12 mouse cellular contexts compared by ENCODE assay signal in the genomic region with DNA sequence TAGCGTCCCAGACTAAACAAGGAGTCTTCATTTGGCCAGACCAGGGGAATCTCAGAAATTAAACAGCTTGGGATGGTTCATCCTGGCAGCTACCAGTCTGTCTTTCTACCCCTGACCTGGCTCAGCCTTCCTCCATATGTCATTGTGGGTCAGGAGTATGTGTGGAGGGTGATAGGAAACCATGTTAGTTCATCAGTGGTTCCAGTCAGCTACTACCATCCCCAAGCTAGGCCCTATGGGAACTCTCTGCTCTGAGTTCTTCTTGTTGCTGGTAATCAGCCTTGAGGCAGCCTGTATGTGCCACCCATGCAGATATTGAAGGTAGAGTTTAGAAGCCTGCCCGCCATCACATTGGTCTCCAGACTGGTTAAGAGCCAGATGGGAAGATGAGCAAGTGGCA. TPM values are rescaled to one million over a fixed set of nuclear protein-coding genes. Genes with fewer than 3 reads are reported as not detected.
DNase-seq lines count a peak whose midpoint lies in the region.
"Had no signal": no experiment of that assay in that cellular context is flagged by ENCODE, and none has a peak within 500 bp of the region (broad histone marks: within the 10 kb centered on the region; RNA-seq: fewer than 3 reads in every experiment).

No protein-coding gene starts in this region.

- DNase-seq in cerebellum, adult 9-11 months: peak; percentile 17
- DNase-seq in cerebellum, adult 18-20 months: no peak
- DNase-seq in kidney, postnatal 10 days: peak; percentile 2
- no peak for DNase-seq in kidney, postnatal 36 days
- peak; percentile 0 to 1 for DNase-seq in thymus, postnatal 10 days (ENCODE audit: low spot score in 2 of 2)
- DNase-seq in thymus, postnatal 0 days (ENCODE audit: low spot score): no peak
- no peak for DNase-seq in layer of hippocampus, adult 11-12 months (ENCODE audit: low spot score)
- DNase-seq: adrenal gland, postnatal 14 days; B cell, adult 2 months; embryo, embryonic 11 days; gastrocnemius, postnatal 10 days had no signal

RNA-seq across cellular contexts. Expression of a gene that starts 6.7 kb away (rescaled TPM):
- 9.7 and 11.6 TPM in 2 replicates for polyA plus RNA-seq in thymus, postnatal 0 days (2015; fragmentation: Nextera tagmentation; extraction: Ambion mirVana)

RNA-seq across cellular contexts. Expression of a gene that starts 6.7 kb away (rescaled TPM):
- polyA plus RNA-seq in thymus, postnatal 0 days (2015; fragmentation: Nextera tagmentation; extraction: Ambion mirVana): 39.9 and 42.5 TPM in 2 replicates

RNA-seq across cellular contexts. Expression of a gene that starts 29.0 kb away (rescaled TPM):
- polyA plus RNA-seq in thymus, postnatal 0 days (2015; fragmentation: Nextera tagmentation; extraction: Ambion mirVana): 84.9 and 92.2 TPM in 2 replicates

RNA-seq across cellular contexts. Expression of a gene that starts 29.1 kb away (rescaled TPM):
- polyA plus RNA-seq in thymus, postnatal 0 days (2015; fragmentation: Nextera tagmentation; extraction: Ambion mirVana): 9.4 and 11.4 TPM in 2 replicates

RNA-seq across cellular contexts. Expression of a gene that starts 35.2 kb away (rescaled TPM):
- 0.16 and 0.28 TPM in 2 replicates for polyA plus RNA-seq in thymus, postnatal 0 days (2015; fragmentation: Nextera tagmentation; extraction: Ambion mirVana)
- polyA plus RNA-seq: erythroblast, embryonic 14.5 days had no signal

Comparison
In these comparisons a context has a peak if more than half of its experiments do, and no peak if none do; other contexts are left out.
1. DNase-seq: peak in cerebellum, adult 9-11 months (single experiment), kidney, postnatal 10 days (single experiment) and thymus, postnatal 10 days (2 of 2); none in cerebellum, adult 18-20 months (0 of 2), kidney, postnatal 36 days (0 of 2), thymus, postnatal 0 days (single experiment) and layer of hippocampus, adult 11-12 months (single experiment).